Mouse (Mus musculus) WW6 (cell line): Measurements from ENCODE around the gene Acta1.

ENCODE experiments used
- DNase-seq: peaks from one replicate; pipeline ENCODE4 v3.0.0-alpha.2; 2013; ENCODE audit warnings: low read depth, low spot score

Acta1 gene

GRCm38 (mm10) chr8:123894502-123895097, at the start of gene Acta1:
Gene Acta1, minus strand, starts transcription at chr8:123894751.
- no peak for DNase-seq

DNA sequence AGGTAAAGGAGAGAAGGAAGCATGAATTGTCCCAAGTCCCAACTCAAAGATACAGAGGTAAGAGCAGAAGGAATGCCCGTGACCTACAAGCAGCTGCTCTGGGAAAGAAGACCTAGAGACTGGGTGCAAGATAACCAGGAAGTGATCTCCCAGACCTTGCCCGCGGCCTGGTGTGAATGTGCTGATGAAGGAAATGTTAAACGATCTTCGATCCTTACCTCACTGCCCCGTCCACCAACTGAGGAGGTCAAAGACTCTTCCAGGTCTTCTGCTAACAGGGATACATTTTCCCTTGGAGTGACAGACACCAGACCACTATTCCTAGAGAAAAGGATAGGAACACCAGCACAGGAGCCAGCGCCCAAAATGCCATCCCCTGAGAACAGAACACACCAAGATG, 34.5 kb upstream of the Acta1 start:
- DNase-seq = no peak

DNA sequence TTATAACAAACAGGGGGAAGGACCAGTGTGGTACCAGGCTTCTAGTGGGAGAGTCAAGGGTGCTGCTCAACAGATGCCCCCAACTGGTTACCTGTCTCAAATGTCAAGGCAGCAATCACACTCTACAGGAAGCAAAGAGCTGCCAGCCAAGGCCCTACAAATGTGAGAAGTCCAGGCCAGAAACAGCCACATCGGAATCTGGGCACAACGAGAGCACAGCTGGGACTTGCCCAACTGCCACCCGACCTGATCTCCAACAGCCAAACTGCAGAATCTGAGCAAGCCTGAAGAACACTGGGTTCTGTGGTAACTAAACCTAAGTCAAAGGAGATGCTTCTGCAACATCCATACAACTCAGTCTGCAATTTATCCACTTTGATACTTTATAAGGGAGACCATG, 31.1 kb upstream of the Acta1 start:
- no peak for DNase-seq

DNA sequence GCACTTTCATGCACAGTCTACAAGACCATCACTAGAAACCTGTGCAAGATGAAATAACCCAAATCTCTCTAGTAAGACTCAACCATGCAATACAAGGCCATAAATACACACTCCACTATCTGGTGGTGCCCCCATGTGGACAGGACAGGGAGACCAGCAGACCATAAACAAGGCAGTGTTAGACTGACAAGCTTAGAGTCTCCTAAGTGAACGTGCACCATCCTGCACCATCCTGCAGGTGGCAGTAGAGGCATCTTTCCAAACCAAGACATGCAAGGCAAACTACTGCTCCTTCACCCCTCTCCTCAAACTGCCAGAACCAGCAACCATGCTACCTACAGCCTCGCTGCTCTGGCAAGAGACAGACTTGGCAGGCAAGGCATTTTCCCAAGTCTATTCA, 30.2 kb upstream of the Acta1 start:
- peak; percentile 82 for DNase-seq

GRCm38 (mm10) chr8:123914635-123915034, 20.1 kb upstream of the Acta1 start:
- no peak for DNase-seq

GRCm38 (mm10) chr8:123912265-123912664, 17.7 kb upstream of the Acta1 start:
- DNase-seq = no peak

- DNase-seq = no peak
Measured at GRCm38 (mm10) chr8:123907604-123908003, 13.1 kb upstream of the Acta1 start.

DNA sequence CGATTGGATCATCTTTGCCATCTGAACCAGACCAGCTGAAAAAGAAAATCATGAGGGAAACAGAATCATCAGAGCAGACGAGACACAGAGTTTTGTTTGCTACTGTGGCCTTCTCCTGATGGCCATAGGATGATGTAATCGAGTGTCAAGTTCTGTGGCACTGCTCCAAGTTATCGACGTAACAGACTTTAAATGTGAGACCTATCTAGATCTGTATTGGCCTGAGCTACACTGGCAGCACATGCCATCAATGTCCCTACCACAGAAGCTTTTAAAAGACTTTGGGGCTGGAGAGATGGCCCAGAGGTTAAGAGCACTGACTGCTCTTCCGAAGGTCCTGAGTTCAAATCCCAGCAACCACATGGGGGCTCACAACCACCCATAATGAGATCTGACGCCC, 8.1 kb upstream of the Acta1 start:
- no peak for DNase-seq

- no peak for DNase-seq
Measured at GRCm38 (mm10) chr8:123899366-123899765, 4.8 kb upstream of the Acta1 start.

DNA sequence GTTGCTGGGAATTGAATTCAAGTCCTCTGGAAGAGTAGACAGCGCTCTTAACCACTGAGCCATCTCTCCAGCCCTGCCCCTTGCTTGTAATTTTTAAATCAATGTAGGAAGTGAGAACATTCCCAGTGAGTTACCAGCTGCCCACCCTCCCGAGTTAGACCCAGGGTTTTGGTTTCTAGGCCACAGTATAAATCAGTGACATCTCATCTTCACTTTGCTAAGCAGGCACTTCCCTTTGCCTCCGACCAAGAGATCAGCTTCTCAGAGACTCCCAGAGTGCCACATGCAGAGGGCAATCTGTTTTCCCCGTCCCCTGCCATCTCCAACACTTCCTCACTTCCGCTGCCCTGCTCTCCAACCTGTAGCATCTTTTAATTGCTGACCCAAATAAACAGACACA, 4.0 kb upstream of the Acta1 start:
- no peak for DNase-seq

- no peak for DNase-seq
Measured at GRCm38 (mm10) chr8:123896774-123897173, 2.2 kb upstream of the Acta1 start.

DNA sequence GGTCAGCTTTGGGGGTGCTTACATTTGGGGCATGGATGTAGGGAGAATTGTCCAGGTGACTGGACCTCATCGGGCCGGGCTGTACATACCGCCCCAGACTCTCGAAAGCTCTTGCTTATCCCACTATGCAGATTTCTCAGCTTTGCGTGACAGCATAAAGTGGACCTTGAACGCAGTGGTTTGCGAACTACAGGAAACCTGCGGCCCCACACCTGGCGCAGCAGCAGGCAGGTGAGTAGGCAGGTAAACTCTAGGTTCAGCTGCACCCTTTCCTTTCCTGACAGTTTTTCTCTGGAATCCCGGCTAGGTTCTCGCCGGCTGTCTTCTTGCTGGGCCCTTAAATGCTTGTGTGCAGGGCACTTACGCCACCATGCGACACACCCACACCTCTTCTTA, 1.8 kb upstream of the Acta1 start:
- no peak for DNase-seq

GRCm38 (mm10) chr8:123895680-123896365, 1.3 kb upstream of the Acta1 start:
- no peak for DNase-seq

GRCm38 (mm10) chr8:123895230-123895629, 679 bp upstream of the Acta1 start:
- DNase-seq = no peak

- no peak for DNase-seq
Measured at GRCm38 (mm10) chr8:123893413-123893812, 1.1 kb downstream of the Acta1 start.

DNA sequence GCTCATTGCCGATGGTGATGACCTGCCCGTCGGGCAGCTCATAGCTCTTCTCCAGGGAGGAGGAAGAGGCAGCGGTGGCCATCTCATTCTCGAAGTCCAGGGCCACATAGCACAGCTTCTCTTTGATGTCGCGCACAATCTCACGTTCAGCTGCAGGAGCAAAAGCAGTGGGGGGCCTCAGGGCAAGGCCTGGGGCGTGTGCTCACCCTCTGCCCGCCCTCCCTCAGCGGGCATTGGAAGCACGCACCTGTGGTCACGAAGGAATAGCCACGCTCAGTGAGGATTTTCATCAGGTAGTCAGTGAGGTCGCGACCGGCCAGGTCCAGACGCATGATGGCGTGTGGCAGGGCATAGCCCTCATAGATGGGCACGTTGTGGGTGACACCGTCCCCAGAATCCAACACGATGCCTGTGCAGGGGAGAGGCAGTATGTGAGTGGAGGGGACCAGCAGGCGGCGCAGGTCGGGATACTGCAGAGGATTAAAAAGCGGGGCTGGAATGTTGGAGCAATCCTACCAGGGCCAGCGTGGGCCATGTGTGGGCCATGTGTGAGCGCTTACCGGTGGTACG, 1.9 kb downstream of the Acta1 start:
- DNase-seq = no peak

DNA sequence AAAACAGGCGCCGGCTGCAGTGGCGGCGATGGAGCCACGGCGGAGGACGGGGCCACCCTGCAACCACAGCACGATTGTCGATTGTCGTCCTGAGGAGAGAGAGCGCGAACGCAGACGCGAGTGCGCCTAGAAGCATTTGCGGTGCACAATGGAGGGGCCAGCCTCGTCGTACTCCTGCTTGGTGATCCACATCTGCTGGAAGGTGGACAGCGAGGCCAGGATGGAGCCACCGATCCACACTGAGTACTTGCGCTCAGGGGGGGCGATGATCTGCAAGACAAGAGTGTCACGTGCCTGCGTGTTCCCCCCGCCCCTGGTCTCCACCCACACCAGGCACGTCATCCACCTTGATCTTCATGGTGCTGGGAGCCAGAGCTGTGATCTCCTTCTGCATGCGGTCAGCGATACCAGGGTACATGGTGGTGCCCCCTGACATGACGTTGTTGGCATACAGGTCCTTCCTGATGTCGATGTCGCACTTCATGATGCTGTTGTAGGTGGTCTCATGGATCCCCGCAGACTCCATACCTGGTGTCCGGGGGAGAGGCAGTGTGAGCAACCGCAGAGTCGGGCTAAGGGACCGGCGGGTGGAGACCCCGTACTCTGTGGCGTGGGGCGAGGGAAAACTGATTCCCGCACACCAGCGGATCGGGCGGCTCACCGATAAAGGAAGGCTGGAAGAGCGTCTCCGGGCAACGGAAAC, 2.5 kb downstream of the Acta1 start:
- no peak for DNase-seq

DNA sequence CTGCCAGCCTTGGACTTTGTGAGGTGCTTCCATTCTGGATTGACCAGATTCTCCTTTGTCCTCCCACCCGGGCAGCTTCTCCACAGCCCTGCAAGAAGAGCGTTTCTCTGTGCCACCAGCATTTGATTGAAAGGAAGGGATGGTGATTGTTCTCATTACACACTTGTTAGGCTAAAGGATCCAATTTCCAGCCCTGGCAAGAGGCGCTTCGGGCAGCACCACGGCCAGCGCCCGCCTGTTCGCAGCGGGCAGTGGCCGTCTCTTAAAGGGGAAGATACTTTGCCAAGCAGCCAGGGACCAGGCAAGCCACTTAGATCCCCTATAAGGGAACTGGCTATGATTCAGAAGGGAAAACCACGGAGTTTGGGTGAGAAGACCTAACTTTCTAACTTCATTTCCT, 3.3 kb downstream of the Acta1 start:
- no peak for DNase-seq

DNA sequence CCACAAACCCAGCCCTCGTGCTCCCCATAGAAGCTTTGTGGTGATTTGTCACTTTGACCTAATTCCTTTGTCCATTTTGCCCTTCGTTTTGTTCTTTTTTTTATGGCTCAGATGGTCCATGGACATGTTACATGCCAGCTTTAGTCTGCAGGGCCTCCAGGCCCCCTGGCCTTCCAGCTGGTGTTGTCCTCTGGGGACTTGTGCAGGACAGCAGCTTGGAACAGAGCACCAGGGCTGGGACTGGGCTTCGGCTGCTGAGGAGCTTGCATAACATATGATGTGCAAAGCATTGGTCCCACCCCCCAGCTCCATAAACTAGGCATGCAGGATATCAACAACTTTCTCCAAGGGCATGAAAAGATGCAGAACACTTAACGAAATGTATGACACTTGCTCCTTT, 4.8 kb downstream of the Acta1 start:
- no peak for DNase-seq

DNA sequence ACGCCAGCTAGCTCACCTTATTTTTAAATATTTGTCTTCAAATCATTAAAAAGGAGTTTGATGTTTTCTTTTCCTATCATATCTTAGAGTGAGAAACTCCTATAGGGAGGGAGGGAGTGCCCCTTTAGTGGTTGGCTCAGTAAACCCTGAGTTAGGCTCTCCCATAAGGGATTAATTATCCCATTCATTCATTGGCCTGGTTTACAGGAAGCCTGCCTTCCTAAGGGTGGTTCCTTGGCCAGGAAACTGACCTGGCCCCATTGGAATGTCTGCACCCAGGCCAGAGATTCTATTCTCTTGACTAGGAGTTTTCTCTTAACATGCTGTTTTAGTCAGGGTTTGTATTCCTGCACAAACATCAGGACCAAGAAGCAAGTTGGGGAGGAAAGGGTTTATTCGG, 6.6 kb downstream of the Acta1 start:
- DNase-seq = no peak

DNA sequence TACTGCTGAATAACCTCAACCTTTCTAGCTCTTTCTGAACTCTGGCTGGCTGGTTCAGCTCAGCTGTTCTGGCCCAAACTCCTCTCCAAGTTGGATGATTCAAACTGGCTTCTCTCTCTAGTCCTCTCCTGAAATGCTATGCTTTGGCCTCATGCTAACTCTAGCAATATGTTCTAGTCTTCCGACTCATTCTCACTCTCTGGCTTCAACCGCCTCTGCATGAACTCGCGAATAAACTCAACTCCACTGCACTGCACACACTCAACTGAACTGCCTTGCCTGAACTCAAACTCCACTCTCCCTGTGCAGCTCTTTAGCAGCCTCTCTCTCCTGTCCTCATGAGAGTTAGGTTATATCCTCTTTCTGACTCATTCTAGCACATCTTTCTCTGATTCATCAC, 7.4 kb downstream of the Acta1 start:
- no peak for DNase-seq

DNA sequence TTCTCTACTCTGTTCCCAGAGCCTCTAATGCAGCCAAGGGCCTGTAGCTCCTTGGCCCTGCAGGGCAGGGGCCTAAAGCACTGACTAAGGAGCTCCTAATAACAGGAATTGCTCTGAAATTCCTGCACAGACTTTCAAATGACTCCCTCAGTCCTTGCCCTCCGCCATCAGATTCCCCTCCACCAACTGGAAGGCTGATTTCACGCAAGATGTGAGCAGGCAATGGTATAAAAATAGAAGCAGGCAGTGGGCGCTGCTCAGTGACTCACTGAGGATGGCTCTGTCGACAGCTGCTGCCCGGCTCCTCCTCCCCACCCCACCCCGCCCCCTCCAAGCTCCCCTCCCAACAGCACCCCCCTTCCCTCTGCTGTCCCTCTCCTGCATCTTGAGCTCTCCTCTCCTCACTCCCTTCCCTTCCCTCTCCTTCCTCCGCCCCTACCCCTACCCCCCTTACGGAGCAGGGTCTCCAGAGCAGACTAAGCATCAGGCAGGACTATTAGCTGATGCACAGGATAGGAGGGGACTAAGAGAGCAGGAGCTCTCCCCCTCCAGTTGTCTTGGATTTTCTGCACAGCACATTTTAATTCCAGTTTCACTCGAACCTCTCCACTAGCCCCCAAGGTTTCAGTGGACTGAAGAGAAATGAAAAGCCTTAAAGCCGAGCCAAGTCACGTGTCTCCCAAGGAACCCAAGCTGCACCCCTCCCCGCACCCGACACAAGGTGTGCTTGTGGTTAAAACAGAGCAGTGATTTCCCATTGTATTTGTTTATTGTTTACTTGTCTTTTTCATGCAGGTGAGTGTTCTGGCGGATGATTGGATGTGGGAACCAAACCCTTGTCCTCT, 9.6 kb downstream of the Acta1 start:
- DNase-seq = no peak
